ENCODE assay signal across 14 mouse cellular contexts in genomic region chr4:124562721-124563120, GRCm38 (mm10). TPM values are rescaled to one million over a fixed set of nuclear protein-coding genes. Genes with fewer than 3 reads are reported as not detected.
DNase-seq lines count a peak whose midpoint lies in the region; ATAC-seq and TF ChIP-seq lines count a peak whose summit lies in the region.
"Had no signal": no experiment of that assay in that cellular context is flagged by ENCODE, and none has a peak within 500 bp of the region (broad histone marks: within the 10 kb centered on the region; RNA-seq: fewer than 3 reads in every experiment).

No protein-coding gene starts in this region.

- H3K4me3 ChIP-seq in midbrain, embryonic 14.5 days (replicated peaks; ENCODE audit: low read depth, low read length), result no peak overlapping the region
- H3K4me3 ChIP-seq in liver, postnatal 0 days (ENCODE audit: low read depth, low read length), result no peak overlapping the region
- H3K4me3 ChIP-seq: liver, embryonic 15.5 days; myocyte; stomach, embryonic 15.5 days had no signal

- H3K27ac ChIP-seq in midbrain, embryonic 14.5 days (replicated peaks; ENCODE audit: low read depth, low read length), result peak overlapping the region; percentile 55; the same call in 1 of the 2 replicates
- H3K27ac ChIP-seq in liver, postnatal 0 days (ENCODE audit: low read depth), result no peak overlapping the region
- H3K27ac ChIP-seq: liver, embryonic 15.5 days; stomach, embryonic 15.5 days had no signal

- TF ChIP-seq CTCF in liver, postnatal 0 days (IDR thresholded peaks at IDR 0.05; ENCODE audit: low read depth), result no peak

- no peaks in the 10 kb centered on the region for H3K27me3 ChIP-seq in midbrain, embryonic 14.5 days (ENCODE audit: control insufficient read depth, insufficient read depth, low read length)
- H3K27me3 ChIP-seq in liver, postnatal 0 days (ENCODE audit: insufficient read depth, low read length), result no peaks in the 10 kb centered on the region

- H3K9ac ChIP-seq in midbrain, embryonic 14.5 days (replicated peaks; ENCODE audit: low read length), result no peak overlapping the region
- H3K9ac ChIP-seq in liver, postnatal 0 days (replicated peaks), result no peak overlapping the region
- H3K9ac ChIP-seq: liver, embryonic 15.5 days; stomach, embryonic 15.5 days had no signal

- peak; percentile 86 to 91 for DNase-seq in cerebellum, postnatal 10 days
- DNase-seq in cerebellum, adult 11 months, result no peak
- DNase-seq in layer of hippocampus, adult 9-11 months, result peak; percentile 40
- no peak for DNase-seq in layer of hippocampus, adult 11-12 months (ENCODE audit: low spot score)
- DNase-seq in embryo, embryonic 11 days, result peak; percentile 37
- peak; percentile 64 for DNase-seq in midbrain, embryonic 14.5 days
- DNase-seq in thymus, postnatal 36 days, result no peak
- no peak for DNase-seq in liver, postnatal 0 days
- DNase-seq: right cerebral cortex, adult 18-20 months had no signal

- no peak for TF ChIP-seq EP300 in liver, postnatal 0 days (IDR thresholded peaks at IDR 0.05; ENCODE audit: low read depth)

- no peaks in the 10 kb centered on the region for H3K9me3 ChIP-seq in midbrain, embryonic 14.5 days (ENCODE audit: control insufficient read depth, low read length)
- H3K9me3 ChIP-seq in liver, postnatal 0 days (ENCODE audit: low read length), result no peaks in the 10 kb centered on the region
- H3K9me3 ChIP-seq: liver, embryonic 15.5 days; stomach, embryonic 15.5 days had no signal

- WGBS in midbrain, embryonic 14.5 days, result 45% methylated on average over 7 of the region's 7 CpGs
- WGBS in liver, postnatal 0 days (ENCODE audit: insufficient replicate concordance), result 59% methylated on average over 7 of the region's 7 CpGs

- peaks cover 19% of the 10 kb centered on the region; the same call in 1 of the 2 replicates for H3K4me1 ChIP-seq in midbrain, embryonic 14.5 days (ENCODE audit: control insufficient read depth, insufficient read depth, low read length)
- no peaks in the 10 kb centered on the region for H3K4me1 ChIP-seq in liver, postnatal 0 days (ENCODE audit: insufficient read depth)
- H3K4me1 ChIP-seq: liver, embryonic 15.5 days; stomach, embryonic 15.5 days had no signal

- no peak overlapping the region for H3K4me2 ChIP-seq in midbrain, embryonic 14.5 days (ENCODE audit: low read length)
- H3K4me2 ChIP-seq in liver, postnatal 0 days (ENCODE audit: low read depth, low read length), result no peak overlapping the region
- H3K4me2 ChIP-seq: liver, embryonic 15.5 days; stomach, embryonic 15.5 days had no signal

- no peaks in the 10 kb centered on the region for H3K36me3 ChIP-seq in midbrain, embryonic 14.5 days (ENCODE audit: control insufficient read depth, insufficient read depth, low read length)
- no peaks in the 10 kb centered on the region for H3K36me3 ChIP-seq in liver, postnatal 0 days (replicated peaks; ENCODE audit: insufficient read depth, low read length)
- H3K36me3 ChIP-seq: liver, embryonic 15.5 days; stomach, embryonic 15.5 days had no signal

- ATAC-seq in midbrain, embryonic 14.5 days (ENCODE audit: low FRiP score, low TSS enrichment), result no peak
- ATAC-seq in liver, postnatal 0 days, result no peak

RNA-seq across cellular contexts. Expression of gene 3100002H09Rik, which starts 47.9 kb away (rescaled TPM):
- polyA plus RNA-seq in midbrain, embryonic 14.5 days (2014; fragmentation: Nextera tagmentation; extraction: Ambion mirVana), result 0.61 and 0.84 TPM in 2 replicates
- polyA plus RNA-seq in liver, postnatal 0 days (2015; fragmentation: Nextera tagmentation; extraction: Ambion mirVana), result not detected in 2 replicates
- polyA plus RNA-seq: C2C12; gonadal fat pad, adult 2 months; liver, embryonic 15.5 days; myocyte; stomach, embryonic 15.5 days had no signal

Comparison
In these comparisons a context has a peak if more than half of its experiments do, and no peak if none do; other contexts are left out.
1. DNase-seq: peak in cerebellum, postnatal 10 days (2 of 2), layer of hippocampus, adult 9-11 months (single experiment), embryo, embryonic 11 days (single experiment) and midbrain, embryonic 14.5 days (single experiment); none in cerebellum, adult 11 months (single experiment), layer of hippocampus, adult 11-12 months (single experiment), thymus, postnatal 36 days (0 of 2) and liver, postnatal 0 days (single experiment).